Mouse (Mus musculus): ENCODE measurements around the gene Mettl21e.
"Not testable (repeated sequence)": the region's sequence is repeated elsewhere in the genome, so short reads cannot be mapped to it uniquely, and the experiment has no call there.

Mettl21e gene

DNA sequence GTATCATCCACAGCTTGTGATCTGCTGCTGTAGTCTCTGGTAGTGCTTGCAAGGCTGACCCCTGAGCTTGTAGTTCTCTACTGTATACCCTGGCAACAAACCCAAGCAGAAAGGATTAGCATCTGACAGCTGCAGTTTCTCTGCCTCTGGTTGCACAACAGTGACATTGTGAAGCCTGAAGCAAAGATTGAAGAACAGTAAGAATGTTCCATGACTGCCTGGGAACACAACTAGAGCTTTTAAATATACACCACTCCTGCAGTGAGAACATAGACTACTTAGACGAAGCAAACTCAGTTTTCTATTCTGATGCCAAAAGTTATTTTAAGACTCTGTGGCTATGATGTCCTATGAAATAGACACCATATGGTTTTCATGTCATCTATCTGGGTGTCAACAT, at the start of gene Mettl21e:
Gene Mettl21e (minus strand): TSS at position 86 of the 400 bp plus-strand sequence.
- no peak for DNase-seq (ENCODE audit: low read depth)

DNA sequence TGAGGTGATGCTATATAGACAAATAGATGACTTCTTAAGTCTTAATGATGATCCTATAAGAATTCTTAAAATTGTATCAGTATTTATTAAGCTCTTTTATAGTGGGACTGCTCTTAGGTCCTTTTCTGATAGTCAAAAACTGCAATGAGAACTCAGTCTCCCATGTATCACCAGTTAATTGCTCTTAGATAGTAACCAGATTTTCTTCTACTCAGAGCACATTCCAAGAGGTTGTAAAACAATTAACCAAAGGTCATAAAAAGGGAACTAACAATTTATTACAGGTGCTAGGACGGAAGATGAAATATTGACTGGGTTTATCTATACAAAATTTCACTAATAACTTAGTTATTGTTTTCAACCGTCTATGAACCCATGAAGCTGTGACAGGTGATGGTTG, 21.7 kb upstream of the Mettl21e start:
- not testable (repeated sequence) for DNase-seq (ENCODE audit: low read depth)

DNA sequence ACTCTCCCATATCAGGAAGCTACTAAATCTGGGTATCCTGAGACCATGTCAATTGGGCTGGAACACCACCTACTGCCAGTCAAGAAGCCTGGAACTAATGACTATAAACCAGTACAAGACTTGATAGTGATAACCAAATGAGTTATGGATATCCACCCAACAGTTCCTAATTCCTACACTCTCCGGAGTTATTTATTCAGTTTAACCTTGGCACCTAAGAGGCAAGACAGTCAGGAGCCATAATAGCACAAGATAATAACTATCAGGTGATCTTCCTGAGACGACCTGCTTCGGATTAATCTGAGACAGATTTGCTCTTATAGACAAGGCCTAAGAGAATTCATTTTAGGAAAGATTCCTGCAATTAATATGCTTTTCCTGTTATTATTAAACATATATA, 21.2 kb upstream of the Mettl21e start:
- DNase-seq (ENCODE audit: low read depth), result no peak

DNA sequence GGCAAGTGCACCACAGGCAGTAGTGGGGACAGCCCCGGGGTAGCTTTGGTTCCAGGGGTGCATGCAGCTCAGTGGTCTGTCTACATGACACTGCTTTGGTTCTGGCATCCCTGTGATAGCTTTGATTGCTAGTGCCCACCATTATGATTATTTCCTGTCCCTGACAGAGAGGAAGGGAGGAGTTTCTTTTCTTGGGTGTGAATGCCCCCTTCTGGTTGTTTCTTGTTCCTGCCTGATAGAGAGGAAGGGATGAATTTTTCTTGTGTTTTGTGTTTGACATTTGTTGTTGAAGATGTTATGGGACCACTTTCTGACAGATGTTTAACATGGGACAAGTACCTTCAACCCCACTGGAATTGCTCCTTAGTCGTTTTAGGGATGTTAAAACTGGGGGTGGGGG, 18.5 kb upstream of the Mettl21e start:
- DNase-seq (ENCODE audit: low read depth), result no peak

DNA sequence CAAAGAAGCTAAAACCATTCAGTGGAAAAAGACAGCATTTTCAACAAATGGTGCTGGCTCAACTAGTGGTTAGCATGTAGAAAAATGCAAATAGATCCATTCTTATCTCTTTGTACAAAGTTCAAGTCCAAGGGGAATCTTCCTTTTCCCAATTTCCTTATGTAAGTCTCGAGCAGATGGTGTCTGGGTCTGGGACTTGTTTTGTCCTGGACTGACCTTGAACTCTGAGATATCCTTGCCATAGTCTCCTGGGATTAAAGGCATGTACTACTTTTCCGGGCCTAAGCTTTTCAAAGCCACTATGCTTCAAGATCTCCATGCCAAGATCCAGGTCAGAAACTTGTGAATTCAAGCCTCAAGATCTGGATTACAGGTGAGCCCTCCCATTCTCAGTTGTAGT, 16.6 kb upstream of the Mettl21e start:
- DNase-seq (ENCODE audit: low read depth), result no peak

DNA sequence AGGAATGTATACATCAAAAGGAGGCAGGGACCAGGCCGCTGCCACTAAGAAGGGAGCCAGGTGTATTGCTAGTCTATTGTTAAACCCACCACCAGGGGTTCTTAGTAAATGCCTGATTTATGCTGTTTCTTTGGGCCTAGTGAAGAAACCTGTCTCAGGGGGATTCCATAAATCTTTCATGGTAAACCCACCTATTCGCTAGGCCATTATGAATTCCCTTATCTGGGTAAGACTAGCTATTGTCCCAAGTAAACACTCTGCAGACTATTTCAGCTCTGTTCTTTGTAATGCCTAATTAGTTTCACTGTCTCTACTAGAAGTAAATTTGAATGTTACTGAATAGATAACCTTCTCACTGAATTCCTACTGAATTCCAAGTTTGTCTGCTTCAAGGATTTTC, 15.8 kb upstream of the Mettl21e start:
- not testable (repeated sequence) for DNase-seq (ENCODE audit: low read depth)

DNA sequence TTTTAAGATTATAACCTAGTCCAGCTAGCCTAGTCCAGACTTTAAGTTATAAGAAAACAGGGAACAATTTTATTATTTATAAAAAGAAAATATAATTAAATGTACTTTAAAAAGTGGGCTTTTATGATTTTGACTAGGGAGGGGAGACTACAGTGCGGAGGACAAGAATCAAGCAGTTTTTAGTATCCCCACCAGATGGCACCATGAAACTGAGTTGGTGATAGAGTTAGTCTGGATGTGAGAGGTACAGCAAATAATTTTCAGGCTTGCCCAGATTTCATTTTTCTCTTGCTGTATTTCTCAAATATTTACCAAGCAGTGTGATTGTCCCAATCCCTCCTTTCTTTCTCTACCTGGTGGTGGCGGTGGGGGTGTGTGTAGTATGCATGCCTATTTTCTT, 10.3 kb upstream of the Mettl21e start:
- DNase-seq (ENCODE audit: low read depth), result no peak

DNA sequence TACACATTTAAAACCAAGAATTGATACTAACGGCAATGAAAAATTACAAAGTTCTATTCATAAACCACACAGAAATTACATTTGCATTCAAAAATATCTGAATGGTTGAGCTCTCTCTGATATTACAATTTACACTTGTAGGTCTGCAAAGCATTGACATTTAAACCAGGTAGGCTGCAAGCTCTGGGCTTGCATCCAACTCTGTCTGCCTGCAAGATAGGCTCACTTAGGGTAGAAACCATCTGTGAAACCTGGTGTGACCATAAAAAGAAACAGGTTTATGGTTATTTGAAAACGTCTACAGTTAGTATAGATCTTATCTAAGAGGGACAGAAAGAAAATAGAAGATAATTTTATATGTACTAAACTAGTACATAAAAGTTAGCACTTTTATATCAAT, 1.6 kb downstream of the Mettl21e start:
- no peak for DNase-seq (ENCODE audit: low read depth)

DNA sequence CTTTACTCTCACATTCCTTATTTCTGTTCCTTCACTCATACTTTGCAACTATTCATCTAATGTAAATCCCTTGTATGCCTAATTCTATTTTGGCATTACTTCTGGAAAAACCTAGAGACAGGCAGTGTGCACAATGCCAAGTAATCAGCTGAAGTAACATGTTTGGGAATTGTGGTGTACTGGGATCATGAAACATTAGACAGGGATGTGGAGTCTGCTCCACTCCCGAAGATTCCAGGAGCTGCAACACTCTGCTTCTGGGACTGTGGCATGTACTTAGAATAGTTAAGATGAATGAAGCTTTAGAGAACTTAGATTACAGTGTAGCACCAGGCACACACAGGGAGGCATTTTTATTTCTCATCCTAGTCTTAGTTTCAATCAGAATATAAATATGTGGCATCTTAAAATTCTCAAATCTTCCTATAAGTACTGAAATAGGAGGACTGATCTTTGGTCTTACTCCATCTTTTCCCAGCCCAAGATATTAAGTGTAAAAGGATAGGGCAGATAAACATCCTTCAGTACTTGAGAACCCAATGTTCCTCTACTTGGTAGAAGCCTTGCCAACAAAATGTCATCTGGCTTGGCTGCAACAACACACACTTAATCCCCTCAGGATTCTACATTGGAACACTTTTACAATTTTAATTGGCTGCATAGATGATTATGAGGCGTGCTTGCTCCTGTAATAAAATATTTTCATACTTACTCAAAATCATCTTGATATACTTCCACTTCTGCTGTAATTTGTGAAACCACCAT, 2.2 kb downstream of the Mettl21e start:
- DNase-seq (ENCODE audit: low read depth), result no peak

DNA sequence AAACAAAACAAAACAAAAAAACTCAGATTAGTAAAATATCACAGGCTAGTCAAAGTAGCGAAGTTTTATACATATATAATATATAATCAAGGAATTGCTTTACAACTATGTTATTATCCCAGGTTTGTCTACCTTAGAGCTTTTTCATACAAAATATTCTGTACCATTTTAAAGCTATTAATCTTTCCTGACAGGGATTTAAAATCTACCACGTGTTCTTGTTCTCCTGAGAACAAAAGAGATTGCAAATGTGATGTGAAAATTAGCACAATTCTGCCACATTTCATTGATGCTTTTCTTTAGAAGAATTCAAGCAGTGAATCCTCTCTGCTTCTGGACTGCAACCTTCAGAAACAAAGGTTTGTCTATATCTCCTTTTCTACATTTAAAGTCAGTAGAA, 4.3 kb downstream of the Mettl21e start:
- DNase-seq (ENCODE audit: low read depth), result no peak

DNA sequence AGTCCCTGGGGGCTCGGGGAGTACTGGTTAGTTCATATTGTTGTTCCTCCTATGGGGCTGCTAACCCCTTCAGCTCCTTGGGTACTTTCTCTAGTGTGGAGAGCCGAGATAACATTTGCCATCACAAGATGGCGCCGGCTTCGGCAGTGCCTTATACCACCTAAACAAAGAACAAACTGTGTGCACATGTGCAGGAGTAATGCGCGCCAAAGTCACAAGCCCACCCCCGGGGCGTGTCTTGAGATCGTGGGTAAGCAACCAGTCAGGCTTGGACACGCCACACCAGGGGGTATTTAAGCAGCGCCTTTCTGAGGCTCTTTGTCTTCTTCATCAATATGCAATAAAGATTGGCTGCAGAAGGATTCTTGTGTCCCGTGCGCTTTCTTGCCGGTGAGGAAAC, 15.9 kb downstream of the Mettl21e start:
- DNase-seq (ENCODE audit: low read depth), result no peak

DNA sequence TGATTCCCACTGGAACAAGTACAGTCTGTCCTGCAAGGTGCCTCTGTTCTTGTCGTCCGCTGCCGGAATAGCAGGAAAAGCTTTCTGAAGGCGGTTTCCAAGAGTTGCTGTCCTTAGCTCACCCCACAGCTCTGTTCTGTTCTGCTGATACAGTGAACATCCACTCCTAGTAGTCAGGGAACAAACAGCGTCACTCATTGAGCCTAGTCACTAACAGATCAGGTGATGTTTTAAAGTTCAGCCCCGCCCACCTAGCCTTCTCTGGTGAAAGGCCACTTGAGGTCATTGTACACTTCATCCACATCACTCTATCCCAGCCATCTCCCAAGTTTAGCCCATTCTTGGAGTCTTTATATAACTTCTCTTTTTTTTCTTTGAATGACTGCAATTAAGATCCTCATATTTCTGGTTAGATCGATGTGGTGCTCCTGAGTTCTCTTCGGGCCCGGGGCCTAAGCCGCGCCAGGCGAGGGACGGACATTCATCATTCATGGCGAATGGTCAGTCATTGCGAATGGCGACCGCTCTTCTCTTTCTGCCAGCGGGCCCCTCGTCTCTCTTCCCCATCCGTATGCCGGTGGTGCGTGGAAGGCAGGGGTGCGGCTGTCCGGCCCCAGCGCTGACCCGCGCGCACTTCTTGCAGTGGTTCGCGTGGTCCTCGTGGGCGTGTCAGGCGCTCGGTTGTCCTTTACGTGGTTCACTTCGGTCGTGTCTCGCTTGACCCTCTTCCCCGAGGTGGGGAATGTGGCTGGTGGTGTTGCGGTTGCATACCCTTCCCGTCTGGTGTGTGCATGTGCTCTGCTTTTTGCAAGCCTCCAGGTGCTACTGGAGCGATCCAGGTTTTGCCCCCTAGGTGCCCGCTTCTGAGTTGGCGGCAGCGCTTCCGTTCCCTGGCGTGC, 20.2 kb downstream of the Mettl21e start:
- no peak for DNase-seq (ENCODE audit: low read depth)

DNA sequence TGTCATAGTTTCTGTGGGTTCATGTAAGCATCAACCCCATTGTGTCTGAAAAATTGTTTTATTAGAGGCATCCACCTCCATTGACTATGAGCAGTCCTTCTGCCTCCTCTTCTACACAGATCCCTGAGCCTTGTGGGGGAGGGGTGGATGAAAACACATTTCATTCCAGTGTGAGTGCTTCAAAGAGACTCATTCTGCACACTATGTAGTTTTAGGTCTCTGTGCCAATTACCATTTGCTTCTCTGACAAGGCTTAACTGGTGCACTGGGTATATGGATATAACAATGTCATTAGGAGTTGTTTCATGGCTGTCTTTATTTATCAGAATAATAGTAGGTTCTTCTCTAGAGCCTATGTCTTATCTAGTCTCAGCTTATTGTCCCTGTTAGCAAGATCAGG, 32.4 kb downstream of the Mettl21e start:
- DNase-seq (ENCODE audit: low read depth), result no peak

DNA sequence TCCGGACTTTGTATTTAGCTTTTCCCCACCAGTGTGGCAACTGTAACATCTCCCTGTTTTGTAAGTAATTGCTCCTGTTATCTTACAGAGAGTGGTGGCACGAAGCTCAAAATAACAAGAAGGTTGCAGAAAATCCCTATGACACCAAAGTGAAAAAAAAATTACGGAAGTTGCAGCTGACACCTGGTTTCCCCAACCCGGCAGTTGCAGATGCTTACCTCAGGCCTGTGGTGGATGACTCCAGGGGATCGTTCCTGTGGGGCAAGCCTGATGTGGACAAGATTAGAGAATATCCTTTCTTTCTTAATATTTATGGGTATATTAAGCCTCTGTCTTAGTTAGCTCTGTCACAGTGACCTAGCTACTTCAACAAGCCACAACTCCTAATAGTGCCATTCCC, 40.7 kb downstream of the Mettl21e start:
- DNase-seq (ENCODE audit: low read depth), result no peak

DNA sequence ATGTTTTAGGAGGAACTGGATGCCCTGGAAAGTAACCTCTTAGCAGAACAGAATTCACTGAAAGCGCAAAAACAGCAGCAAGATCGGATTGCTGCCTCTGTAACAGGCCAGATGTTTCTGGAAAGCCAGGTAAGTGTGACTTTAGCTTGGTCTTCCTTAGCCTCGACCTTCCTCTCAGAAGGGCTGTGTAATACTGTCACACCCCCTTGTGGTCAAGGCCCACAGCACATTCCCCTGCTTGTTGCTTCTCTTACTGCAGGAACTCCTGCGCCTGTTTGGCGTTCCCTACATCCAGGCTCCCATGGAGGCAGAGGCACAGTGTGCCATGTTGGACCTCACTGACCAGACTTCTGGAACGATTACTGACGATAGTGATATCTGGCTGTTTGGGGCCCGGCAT, 44.9 kb downstream of the Mettl21e start:
- DNase-seq (ENCODE audit: low read depth), result no peak

DNA sequence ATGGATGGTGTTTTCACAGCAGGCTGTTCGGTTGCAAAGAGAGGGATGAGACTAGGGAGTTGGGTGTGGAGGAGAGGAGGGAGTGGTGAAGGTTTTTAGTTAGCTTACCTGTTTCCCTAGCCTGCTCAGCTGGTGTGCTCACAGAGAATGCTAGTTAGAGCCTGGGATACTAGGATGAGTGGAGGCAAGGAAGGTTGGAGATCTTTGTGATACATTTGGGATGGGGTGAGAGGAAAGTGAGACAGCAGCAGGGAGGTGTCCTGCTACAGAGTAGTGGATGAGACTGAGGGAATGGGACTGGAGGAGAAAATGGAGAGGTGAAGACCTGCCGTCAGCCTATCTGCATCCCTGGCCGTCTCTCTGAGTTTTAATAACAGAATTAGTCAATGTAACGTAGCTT, 46.1 kb downstream of the Mettl21e start:
- DNase-seq (ENCODE audit: low read depth), result no peak

DNA sequence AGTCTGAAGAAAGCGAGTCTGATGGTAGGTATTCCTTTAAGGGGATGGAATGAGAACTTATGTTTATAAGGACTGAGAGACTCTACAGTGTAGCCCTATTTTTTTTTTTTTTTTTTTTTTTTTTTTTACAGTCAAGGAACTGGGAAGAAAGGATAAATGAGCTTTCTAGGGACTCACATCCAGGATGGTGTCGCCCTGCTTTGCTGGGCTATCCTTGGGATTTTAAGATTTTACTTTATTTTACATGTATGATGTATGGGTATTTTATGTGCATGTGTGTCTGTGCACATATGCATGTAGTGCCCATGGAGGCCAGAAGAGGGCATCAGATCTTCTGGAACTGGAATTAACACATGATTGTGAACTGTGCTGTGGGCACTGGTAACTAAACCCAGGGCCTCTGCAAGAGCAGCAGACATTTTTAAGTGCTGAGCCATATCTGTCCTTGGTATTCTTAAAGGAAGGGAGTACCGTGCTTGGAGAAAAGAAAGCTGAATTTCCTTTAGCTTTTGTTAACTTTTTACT, 50.8 kb downstream of the Mettl21e start:
- no peak for DNase-seq (ENCODE audit: low read depth)

DNA sequence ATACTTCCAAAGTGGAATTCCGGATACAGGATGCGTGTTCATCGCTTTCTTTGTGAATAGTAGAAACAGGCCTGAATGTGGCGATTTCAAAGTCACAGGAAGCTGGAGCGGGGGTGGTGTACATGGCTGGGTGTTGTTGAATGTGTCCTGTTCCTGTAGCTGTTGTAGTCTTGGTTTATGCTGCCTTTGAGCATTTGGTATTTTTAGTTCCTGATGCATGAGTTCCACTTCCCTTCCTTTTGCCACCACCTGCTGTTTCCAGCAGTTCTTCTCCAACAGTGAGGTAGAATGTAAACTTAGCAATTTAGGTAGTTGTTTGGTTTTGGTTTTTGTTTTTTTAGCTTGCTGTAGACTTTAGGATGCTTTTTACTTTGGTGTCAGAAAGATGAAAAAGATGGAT, 56.4 kb downstream of the Mettl21e start:
- no peak for DNase-seq (ENCODE audit: low read depth)

DNA sequence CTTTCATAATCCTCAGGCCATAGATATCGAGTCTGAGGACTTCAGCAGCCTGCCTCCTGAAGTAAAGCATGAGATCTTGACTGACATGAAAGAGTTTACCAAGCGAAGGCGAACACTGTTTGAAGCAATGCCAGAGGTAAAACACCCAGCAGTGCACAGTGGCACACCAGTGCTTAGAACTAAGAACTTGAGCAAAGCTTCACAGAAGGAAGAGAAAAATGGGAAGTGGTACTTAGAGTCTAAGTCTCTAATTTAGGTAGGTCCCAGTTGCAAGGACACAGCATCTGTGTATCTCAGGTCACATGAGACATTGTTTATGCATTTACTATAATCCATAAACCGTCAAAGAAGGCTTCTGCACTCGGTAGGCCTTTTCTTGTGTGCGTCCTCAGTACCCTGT, 56.9 kb downstream of the Mettl21e start:
- DNase-seq (ENCODE audit: low read depth), result no peak

DNA sequence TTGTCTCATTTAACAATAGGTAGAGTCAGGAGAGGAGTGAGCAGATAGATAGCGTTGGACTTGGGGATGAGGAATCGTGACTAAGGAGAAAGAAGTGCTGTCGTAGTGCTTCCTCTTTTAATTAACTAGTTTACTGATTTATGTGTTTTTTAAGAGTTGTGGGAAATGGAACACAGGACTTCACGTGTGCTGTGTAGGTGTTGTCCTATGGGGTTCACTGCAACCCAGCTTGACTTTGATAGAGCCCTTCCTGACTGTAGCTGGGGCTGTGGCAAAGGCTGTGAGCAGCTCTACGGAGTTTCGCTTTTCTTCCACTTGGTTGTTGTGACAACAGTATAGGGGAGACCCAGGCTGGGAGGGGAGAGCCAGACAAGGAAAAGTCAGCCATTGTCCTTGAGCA, 60.4 kb downstream of the Mettl21e start:
- DNase-seq (ENCODE audit: low read depth), result no peak

DNA sequence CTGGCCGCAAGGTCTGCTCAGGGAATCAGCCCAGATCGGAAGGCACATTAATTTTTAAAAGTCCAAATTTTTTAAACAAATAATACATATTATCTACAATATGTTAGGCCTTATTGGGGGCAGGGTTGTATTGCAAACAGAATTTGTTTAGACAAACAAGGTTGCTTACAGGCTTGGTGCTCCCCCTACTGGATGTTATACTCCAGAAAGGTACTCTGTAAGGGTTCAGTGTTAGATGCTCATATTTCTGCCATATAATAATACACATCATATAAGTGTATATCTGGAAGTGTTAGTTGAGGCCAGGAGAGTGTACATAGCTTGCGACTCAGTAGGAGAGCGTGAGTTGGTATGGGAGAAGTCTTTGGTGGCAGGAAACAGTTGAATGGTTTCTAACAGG, 63.5 kb downstream of the Mettl21e start:
- peak; percentile 32 for DNase-seq (ENCODE audit: low read depth)

All from c-Kit-positive CD71-positive TER-119-negative erythroid progenitor cells, embryonic 14.5 days (primary cell).